26 mouse cellular contexts compared by ENCODE assay signal in the genomic region with DNA sequence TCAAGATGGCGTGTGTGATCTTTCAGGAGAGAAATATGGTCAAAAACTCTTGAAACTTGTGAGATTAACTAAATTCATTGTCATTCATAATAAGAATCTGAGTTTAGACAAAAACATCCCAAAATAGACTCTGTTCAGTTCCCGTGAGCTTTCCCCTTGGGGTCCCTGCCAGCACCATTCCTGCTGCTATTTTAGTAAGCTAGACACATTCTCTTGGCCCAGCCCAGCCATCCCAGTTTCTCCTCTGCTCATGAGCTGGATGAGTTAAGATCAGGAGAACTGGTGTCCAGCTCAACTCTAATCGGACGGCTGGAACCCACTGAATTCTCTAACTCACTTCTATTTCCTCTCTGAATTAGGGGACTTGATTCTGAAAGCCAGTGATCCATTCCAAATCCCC. TPM values are rescaled to one million over a fixed set of nuclear protein-coding genes. Genes with fewer than 3 reads are reported as not detected.
A peak's percentile ranks its signal among the peaks of the same experiment; 100 is the strongest.
DNase-seq lines count a peak whose midpoint lies in the region; ATAC-seq and TF ChIP-seq lines count a peak whose summit lies in the region.
"Had no signal": no experiment of that assay in that cellular context is flagged by ENCODE, and none has a peak within 500 bp of the region (broad histone marks: within the 10 kb centered on the region; RNA-seq: fewer than 3 reads in every experiment).

No protein-coding gene starts in this region.

- no peak for TF ChIP-seq CTCF in gastrocnemius, adult 2 months (IDR thresholded peaks at IDR 0.05)

- WGBS in heart, embryonic 13.5 days: 53% methylated on average over 4 of the region's 4 CpGs
- 88% methylated on average over 4 of the region's 4 CpGs for WGBS in forebrain, embryonic 11.5 days

- no peaks in the 10 kb centered on the region for H3K27me3 ChIP-seq in heart, embryonic 13.5 days (replicated peaks)
- H3K27me3 ChIP-seq in forebrain, embryonic 11.5 days (ENCODE audit: control insufficient read depth, insufficient read depth, low read length): no peaks in the 10 kb centered on the region
- H3K27me3 ChIP-seq: embryonic facial prominence, embryonic 15.5 days; kidney, embryonic 15.5 days; megakaryocyte, embryonic 14.5 days; midbrain, embryonic 15.5 days; Patski had no signal

- no peaks in the 10 kb centered on the region for H3K9me3 ChIP-seq in heart, embryonic 13.5 days
- no peaks in the 10 kb centered on the region for H3K9me3 ChIP-seq in forebrain, embryonic 11.5 days (ENCODE audit: control insufficient read depth, low read length)
- H3K9me3 ChIP-seq: embryonic facial prominence, embryonic 15.5 days; forebrain, embryonic 10.5 days; kidney, embryonic 15.5 days; megakaryocyte, embryonic 14.5 days; midbrain, embryonic 15.5 days had no signal

- peak; percentile 74 for DNase-seq in gastrocnemius, adult 2 months
- DNase-seq in gastrocnemius, postnatal 25 days: peak; percentile 32
- DNase-seq in heart, postnatal 25 days (ENCODE audit: low spot score): peak; percentile 16
- DNase-seq in spleen, adult 12 weeks (ENCODE audit: low spot score): no peak
- DNase-seq in forebrain, embryonic 11.5 days (ENCODE audit: low spot score): no peak
- DNase-seq in layer of hippocampus, adult 18-20 months (ENCODE audit: low spot score in 2 of 2): no peak
- DNase-seq: adrenal gland, postnatal 10 days; cerebellum, adult 11-12 months; cerebellum, postnatal 36 days; left cerebral cortex, postnatal 4 days; liver; spleen, adult 18-20 months; thymus, adult 2 months had no signal

- intact Hi-C loops in gastrocnemius, adult 2 months (cut with DNase I): no loop called here
- intact Hi-C loops in heart, postnatal 25 days (cut with DNase I): loop anchor here (5.0 kb wide), 1 partner anchor 55 kb away; no protein-coding TSS in a partner anchor

- no peak for ATAC-seq in heart, embryonic 13.5 days (ENCODE audit: extremely low read depth, insufficient number of reproducible peaks, low FRiP score, low TSS enrichment)
- no peak for ATAC-seq in cerebellum, adult (ENCODE audit: insufficient number of reproducible peaks, low FRiP score, low TSS enrichment)
- no peak for ATAC-seq in forebrain, embryonic 11.5 days (replicated peaks; ENCODE audit: low FRiP score)
- ATAC-seq: intestine, embryonic 16.5 days; midbrain, embryonic 15.5 days; Patski had no signal

- H3K36me3 ChIP-seq in heart, embryonic 13.5 days: no peaks in the 10 kb centered on the region
- H3K36me3 ChIP-seq in forebrain, embryonic 11.5 days (ENCODE audit: control insufficient read depth, insufficient read depth, low read length): no peaks in the 10 kb centered on the region
- H3K36me3 ChIP-seq: embryonic facial prominence, embryonic 15.5 days; forebrain, embryonic 10.5 days; kidney, embryonic 15.5 days; midbrain, embryonic 15.5 days had no signal

- H3K9ac ChIP-seq in heart, embryonic 13.5 days: no peak overlapping the region
- no peak overlapping the region for H3K9ac ChIP-seq in forebrain, embryonic 11.5 days (ENCODE audit: low read length)
- H3K9ac ChIP-seq: embryonic facial prominence, embryonic 15.5 days; hindbrain, embryonic 14.5 days; kidney, embryonic 15.5 days; midbrain, embryonic 15.5 days had no signal

- no peak overlapping the region for H3K4me2 ChIP-seq in heart, embryonic 13.5 days
- H3K4me2 ChIP-seq in forebrain, embryonic 11.5 days (ENCODE audit: low read depth, low read length, severe bottlenecking): no peak overlapping the region
- H3K4me2 ChIP-seq: embryonic facial prominence, embryonic 15.5 days; hindbrain, embryonic 14.5 days; kidney, embryonic 15.5 days; midbrain, embryonic 15.5 days had no signal

- H3K4me3 ChIP-seq in gastrocnemius, adult 2 months: no peak overlapping the region
- no peak overlapping the region for H3K4me3 ChIP-seq in heart, embryonic 13.5 days
- no peak overlapping the region for H3K4me3 ChIP-seq in forebrain, embryonic 11.5 days (ENCODE audit: low read depth, low read length)
- H3K4me3 ChIP-seq: embryonic facial prominence, embryonic 15.5 days; forebrain, embryonic 10.5 days; kidney, embryonic 15.5 days; left cerebral cortex, adult 2 months; megakaryocyte, embryonic 14.5 days; midbrain, embryonic 15.5 days; myocyte had no signal

- peaks cover 36% of the 10 kb centered on the region for H3K4me1 ChIP-seq in heart, embryonic 13.5 days
- H3K4me1 ChIP-seq in forebrain, embryonic 11.5 days (replicated peaks; ENCODE audit: control insufficient read depth, insufficient read depth, low read length): no peaks in the 10 kb centered on the region
- H3K4me1 ChIP-seq: embryonic facial prominence, embryonic 15.5 days; forebrain, embryonic 10.5 days; megakaryocyte, embryonic 14.5 days; midbrain, embryonic 15.5 days had no signal

- peak overlapping the region; percentile 70 for H3K27ac ChIP-seq in gastrocnemius, adult 2 months
- H3K27ac ChIP-seq in heart, embryonic 13.5 days (replicated peaks): peak overlapping the region; percentile 68
- H3K27ac ChIP-seq in forebrain, embryonic 11.5 days (ENCODE audit: low read depth, low read length): no peak overlapping the region
- H3K27ac ChIP-seq: embryonic facial prominence, embryonic 15.5 days; forebrain, embryonic 10.5 days; hindbrain, embryonic 14.5 days; kidney, embryonic 15.5 days; left cerebral cortex, adult 2 months; midbrain, embryonic 15.5 days had no signal

RNA-seq across cellular contexts. Expression of a gene that starts 26.4 kb away (rescaled TPM):
- 1 to 10 TPM; 1.6 to 2.1 TPM for total RNA-seq in gastrocnemius, adult 2 months (2021)
- total RNA-seq in gastrocnemius, postnatal 25 days (2021): 1 to 10 TPM; 1.5 to 1.8 TPM
- 8.5 and 10.1 TPM in 2 replicates for polyA plus RNA-seq in heart, embryonic 13.5 days (2015; fragmentation: Nextera tagmentation; extraction: Ambion mirVana)
- total RNA-seq in heart, postnatal 25 days (2021): 1 to 10 TPM; 2.3 to 2.5 TPM
- 15.1 and 16.2 TPM in 2 replicates for polyA plus RNA-seq in forebrain, embryonic 11.5 days (2014; fragmentation: Nextera tagmentation; extraction: Ambion mirVana)
- 1 to 10 TPM; 4.6 to 5.1 TPM for total RNA-seq in layer of hippocampus, adult 18-20 months (2021)

RNA-seq across cellular contexts. Expression of a gene that starts 27.9 kb away (rescaled TPM):
- 1 to 10 TPM; 1.0 to 2.0 TPM for total RNA-seq in gastrocnemius, adult 2 months (2021)
- total RNA-seq in gastrocnemius, postnatal 25 days (2021): 1 to 10 TPM; 1.8 TPM
- 6.6 and 7.6 TPM in 2 replicates for polyA plus RNA-seq in heart, embryonic 13.5 days (2015; fragmentation: Nextera tagmentation; extraction: Ambion mirVana)
- total RNA-seq in heart, postnatal 25 days (2021): 1 to 10 TPM; 4.8 to 5.9 TPM
- 11.4 and 12.5 TPM in 2 replicates for polyA plus RNA-seq in forebrain, embryonic 11.5 days (2014; fragmentation: Nextera tagmentation; extraction: Ambion mirVana)
- 1 to 10 TPM; 6.8 to 7.1 TPM for total RNA-seq in layer of hippocampus, adult 18-20 months (2021)

RNA-seq across cellular contexts. Expression of a gene that starts 49.7 kb away (rescaled TPM):
- 1 to 10 TPM; 1.3 to 1.8 TPM for total RNA-seq in gastrocnemius, adult 2 months (2021)
- 1 to 10 TPM; 1.2 to 2.0 TPM for total RNA-seq in gastrocnemius, postnatal 25 days (2021)
- 0.36 and 0.56 TPM in 2 replicates for polyA plus RNA-seq in heart, embryonic 13.5 days (2015; fragmentation: Nextera tagmentation; extraction: Ambion mirVana)
- total RNA-seq in heart, postnatal 25 days (2021): 1 to 10 TPM; 1.3 to 1.8 TPM
- polyA plus RNA-seq in forebrain, embryonic 11.5 days (2014; fragmentation: Nextera tagmentation; extraction: Ambion mirVana): not detected in 2 replicates
- not detected for total RNA-seq in layer of hippocampus, adult 18-20 months (2021)
- total RNA-seq: left cerebral cortex, postnatal 4 days had no signal
- polyA plus RNA-seq: forebrain, embryonic 10.5 days; kidney, embryonic 15.5 days; liver, embryonic 16.5 days; thymus, adult 2 months had no signal

RNA-seq across cellular contexts. Expression of a gene that starts 52.0 kb away (rescaled TPM):
- total RNA-seq in gastrocnemius, adult 2 months (2021): 100 to 1,000 TPM; 120 to 128 TPM
- 100 to 1,000 TPM; 158 to 162 TPM for total RNA-seq in gastrocnemius, postnatal 25 days (2021)
- 9.4 and 11.1 TPM in 2 replicates for polyA plus RNA-seq in heart, embryonic 13.5 days (2015; fragmentation: Nextera tagmentation; extraction: Ambion mirVana)
- total RNA-seq in heart, postnatal 25 days (2021): 10 to 100 TPM; 62.6 to 64.4 TPM
- 0.09 TPM in 1 of 2 replicates, not detected in the other for polyA plus RNA-seq in forebrain, embryonic 11.5 days (2014; fragmentation: Nextera tagmentation; extraction: Ambion mirVana)
- total RNA-seq in layer of hippocampus, adult 18-20 months (2021): 1 to 10 TPM; 1.3 to 1.8 TPM

Comparison
In these comparisons a context has a peak if more than half of its experiments do, and no peak if none do; other contexts are left out.
1. DNase-seq: peak in gastrocnemius, adult 2 months (single experiment), gastrocnemius, postnatal 25 days (single experiment) and heart, postnatal 25 days (single experiment); none in spleen, adult 12 weeks (single experiment), forebrain, embryonic 11.5 days (single experiment) and layer of hippocampus, adult 18-20 months (0 of 2).